Mouse (Mus musculus): ENCODE measurements around the gene Tmem185a.

DNA sequence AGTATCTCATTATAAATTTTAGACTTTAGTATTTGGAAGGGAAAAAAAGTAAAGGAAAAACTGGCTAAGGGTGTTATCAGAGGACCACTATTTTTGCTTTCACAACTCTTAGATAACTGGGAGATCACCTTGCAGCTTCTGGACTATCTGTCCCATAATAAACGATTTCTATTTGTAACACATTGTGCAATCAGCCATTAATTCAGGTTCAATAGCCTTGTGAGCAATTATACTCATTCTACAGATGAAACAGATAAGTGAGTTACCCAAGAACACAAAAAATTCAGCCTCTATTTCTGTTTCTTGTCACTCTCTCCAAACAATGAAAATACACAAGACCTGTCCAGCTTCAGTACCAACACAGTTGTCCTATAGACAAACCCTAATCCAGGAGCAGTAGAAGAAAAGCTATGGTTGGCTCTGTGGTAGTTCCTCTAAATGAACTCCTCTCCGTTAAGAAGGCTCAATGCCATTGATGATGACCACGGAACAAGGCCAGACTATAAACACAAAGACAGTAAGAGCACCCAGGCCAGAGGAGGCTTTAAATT is 1.7 kb downstream of the Tmem185a start:
- TF ChIP-seq CTCF (IDR thresholded peaks at IDR 0.05) (no peak), EP300 (IDR thresholded peaks at IDR 0.05) (no peak)
